Mouse (Mus musculus) MEL (cell line): Measurements from ENCODE around the gene Slc25a18.

Experiments used
- CTCF ChIP-seq, 3 experiments: IDR thresholded peaks in 2 of 3; conservative IDR thresholded peaks in 1 of 3; 2 replicates each; pipeline ENCODE4 v1.5.1; 2011 to 2012; ENCODE audit warnings: low read length in 3 of 3, low read depth in 2 of 3, mild to moderate bottlenecking in 2 of 3, improper control_type of control experiment in 1 of 3, inconsistent platforms in 1 of 3, mixed read lengths in 1 of 3, moderate library complexity in 1 of 3; ENCODE audit not compliant: control insufficient read depth in 1 of 3, insufficient read depth in 1 of 3, poor library complexity in 1 of 3, severe bottlenecking in 1 of 3
- ELF1 ChIP-seq: IDR thresholded peaks from 2 replicates; pipeline ENCODE4 v1.6.1; 2014; ENCODE audit warnings: low read depth, mild to moderate bottlenecking, inconsistent platforms, low read length, improper control_type of control experiment, moderate library complexity
- KAT2A ChIP-seq: conservative IDR thresholded peaks from 2 replicates; pipeline ENCODE4 v1.6.1; 2012; ENCODE audit warnings: low read depth, low read length, improper control_type of control experiment, inconsistent platforms
- MAX ChIP-seq: IDR thresholded peaks from 2 replicates; pipeline ENCODE4 v1.6.1; 2011; ENCODE audit warnings: low read length, improper control_type of control experiment
- TCF12 ChIP-seq: IDR thresholded peaks from 2 replicates; pipeline ENCODE4 v1.6.1; 2014; ENCODE audit warnings: low read depth, mild to moderate bottlenecking, inconsistent platforms, low read length, improper control_type of control experiment, moderate library complexity

GRCm38 (mm10) chr6:120821715-120822114 lies 48.3 kb downstream of the Slc25a18 start:
- TF ChIP-seq KAT2A (no peak), MAX (no peak), ELF1 (no peak), CTCF (IDR thresholded peaks at IDR 0.05 in 2 of 3, conservative IDR thresholded peaks at IDR 0.05 in 1 of 3; ENCODE audit: control insufficient read depth in 1 of 3, insufficient read depth in 1 of 3, low read depth in 2 of 3, low read length in 3 of 3, poor library complexity in 1 of 3, severe bottlenecking in 1 of 3) (no peak), TCF12 (no peak)
